Mouse (Mus musculus) megakaryocyte, embryonic 14.5 days (primary cell): ENCODE measurements around the gene Fbrsl1. TPM values are rescaled to one million over a fixed set of nuclear protein-coding genes. Genes with fewer than 3 reads are reported as not detected.
"Not testable (repeated sequence)": the region's sequence is repeated elsewhere in the genome, so short reads cannot be mapped to it uniquely, and the experiment has no call there.

Source experiments
- H3K27me3 ChIP-seq: replicated peaks from 2 replicates; pipeline ENCODE3; 2012; ENCODE audit warnings: inconsistent platforms
- H3K36me3 ChIP-seq: replicated peaks from 2 replicates; pipeline ENCODE3; 2012; ENCODE audit warnings: low read length, inconsistent platforms, mixed read lengths
- H3K4me1 ChIP-seq: 2 replicates; pipeline ENCODE4 v1.6.1; 2012; ENCODE audit warnings: inconsistent platforms
- H3K4me3 ChIP-seq: replicated peaks from 2 replicates; pipeline ENCODE3; 2012; ENCODE audit warnings: moderate library complexity, mild to moderate bottlenecking, inconsistent platforms
- H3K9me3 ChIP-seq: 2 replicates; pipeline ENCODE4 v1.6.1; 2012; ENCODE audit warnings: inconsistent platforms
- FLI1 ChIP-seq: IDR thresholded peaks from 2 replicates; pipeline ENCODE4 v1.6.1; 2012; ENCODE audit warnings: low read length, inconsistent platforms, mixed read lengths
- GATA1 ChIP-seq: IDR thresholded peaks from 3 replicates; pipeline ENCODE4 v1.6.1; 2012; ENCODE audit warnings: mixed read lengths, low read length, inconsistent platforms, borderline replicate concordance
- polyA plus RNA-seq: library from polyadenylated mRNA; stranded (reverse); fragments of >175 nt; gene quantifications from 2 replicates; pipeline ENCODE4 v1.2.3, GENCODE M21; 2012; ENCODE audit warnings: low replicate concordance; ENCODE audit not compliant: insufficient read depth

Gene Fbrsl1
- polyA plus RNA-seq, 1 experiment = 66.5 TPM

- H3K4me1 ChIP-seq = peaks cover 4% of the 10 kb centered on the region; the same call in 1 of the 2 replicates
- H3K4me3 ChIP-seq = no peak overlapping the region
- no peaks in the 10 kb centered on the region for H3K36me3 ChIP-seq
- TF ChIP-seq GATA1 = no peak
- TF ChIP-seq FLI1 = no peak
- peaks cover 50% of the 10 kb centered on the region for H3K27me3 ChIP-seq
- no peaks in the 10 kb centered on the region for H3K9me3 ChIP-seq
These were observed 14.3 kb upstream of the Fbrsl1 start for GRCm38 (mm10) chr5:110462646-110463045.

GRCm38 (mm10) chr5:110458936-110459335 lies 10.6 kb upstream of the Fbrsl1 start:
- TF ChIP-seq GATA1 = no peak
- TF ChIP-seq FLI1 = no peak
- no peak overlapping the region for H3K4me3 ChIP-seq
- H3K27me3 ChIP-seq = peaks cover 41% of the 10 kb centered on the region
- H3K9me3 ChIP-seq = no peaks in the 10 kb centered on the region
- no peaks in the 10 kb centered on the region for H3K36me3 ChIP-seq
- peaks cover 4% of the 10 kb centered on the region; the same call in 1 of the 2 replicates for H3K4me1 ChIP-seq

GRCm38 (mm10) chr5:110455272-110455671 lies 7.0 kb upstream of the Fbrsl1 start:
- H3K27me3 ChIP-seq = peaks cover 32% of the 10 kb centered on the region
- H3K4me3 ChIP-seq = no peak overlapping the region
- no peaks in the 10 kb centered on the region for H3K36me3 ChIP-seq
- no peak for TF ChIP-seq GATA1
- no peak for TF ChIP-seq FLI1
- no peaks in the 10 kb centered on the region for H3K9me3 ChIP-seq
- H3K4me1 ChIP-seq = peaks cover 4% of the 10 kb centered on the region

GRCm38 (mm10) chr5:110449294-110449693 lies 991 bp upstream of the Fbrsl1 start:
- peak overlapping the region; percentile 99 for H3K4me3 ChIP-seq
- H3K36me3 ChIP-seq = peaks cover 4% of the 10 kb centered on the region
- H3K27me3 ChIP-seq = no peaks in the 10 kb centered on the region
- H3K4me1 ChIP-seq = peaks cover 40% of the 10 kb centered on the region
- H3K9me3 ChIP-seq = no peaks in the 10 kb centered on the region
- TF ChIP-seq GATA1 (no peak), FLI1 (no peak)

- peak overlapping the region; percentile 99 for H3K4me3 ChIP-seq
- H3K4me1 ChIP-seq = peaks cover 54% of the 10 kb centered on the region
These were observed 425 bp downstream of the Fbrsl1 start for GRCm38 (mm10) chr5:110447720-110448435.

GRCm38 (mm10) chr5:110444509-110444908 lies 3.8 kb downstream of the Fbrsl1 start:
- Histone ChIP-seq H3K4me1 (peaks cover 85% of the 10 kb centered on the region), H3K4me3 (no peak overlapping the region), H3K27me3 (no peaks in the 10 kb centered on the region), H3K9me3 (no peaks in the 10 kb centered on the region), H3K36me3 (peaks cover 34% of the 10 kb centered on the region)
- TF ChIP-seq FLI1 (no peak), GATA1 (no peak)

More at GRCm38 (mm10) chr5:110447720-110448435, 425 bp downstream of the Fbrsl1 start:
- Histone ChIP-seq H3K27me3 (no peaks in the 10 kb centered on the region), H3K9me3 (no peaks in the 10 kb centered on the region), H3K36me3 (peaks cover 14% of the 10 kb centered on the region)
- TF ChIP-seq FLI1 = no peak
- no peak for TF ChIP-seq GATA1

- Histone ChIP-seq H3K4me3 (no peak overlapping the region), H3K27me3 (no peaks in the 10 kb centered on the region), H3K4me1 (peaks cover 90% of the 10 kb centered on the region), H3K36me3 (peaks cover 40% of the 10 kb centered on the region), H3K9me3 (no peaks in the 10 kb centered on the region)
- TF ChIP-seq GATA1 = no peak
- TF ChIP-seq FLI1 = no peak
These were observed 5.2 kb downstream of the Fbrsl1 start for GRCm38 (mm10) chr5:110442966-110443590.

- Histone ChIP-seq H3K36me3 (peaks cover 38% of the 10 kb centered on the region), H3K4me3 (peak overlapping the region; percentile 56), H3K9me3 (no peaks in the 10 kb centered on the region), H3K4me1 (peaks cover 98% of the 10 kb centered on the region), H3K27me3 (no peaks in the 10 kb centered on the region)
- no peak for TF ChIP-seq GATA1
- TF ChIP-seq FLI1 = no peak
These were observed 8.6 kb downstream of the Fbrsl1 start for GRCm38 (mm10) chr5:110439565-110440310.

GRCm38 (mm10) chr5:110438591-110438990 lies 9.7 kb downstream of the Fbrsl1 start:
- Histone ChIP-seq H3K27me3 (no peaks in the 10 kb centered on the region), H3K4me1 (peaks cover 97% of the 10 kb centered on the region), H3K36me3 (peaks cover 35% of the 10 kb centered on the region), H3K4me3 (peak overlapping the region; percentile 38), H3K9me3 (no peaks in the 10 kb centered on the region)
- TF ChIP-seq FLI1 (no peak), GATA1 (no peak)

GRCm38 (mm10) chr5:110437632-110438261 lies 10.6 kb downstream of the Fbrsl1 start:
- H3K4me1 ChIP-seq = peaks cover 90% of the 10 kb centered on the region
- no peak overlapping the region for H3K4me3 ChIP-seq
- H3K9me3 ChIP-seq = no peaks in the 10 kb centered on the region
- TF ChIP-seq FLI1 (no peak), GATA1 (no peak)
- peaks cover 36% of the 10 kb centered on the region for H3K36me3 ChIP-seq
- H3K27me3 ChIP-seq = no peaks in the 10 kb centered on the region

- Histone ChIP-seq H3K36me3 (peaks cover 39% of the 10 kb centered on the region), H3K4me1 (peaks cover 80% of the 10 kb centered on the region)
- not testable (repeated sequence) for H3K9me3 ChIP-seq, H3K4me3 ChIP-seq, H3K27me3 ChIP-seq
These were observed 12.1 kb downstream of the Fbrsl1 start for GRCm38 (mm10) chr5:110436166-110436565.
